Mouse (Mus musculus): ENCODE measurements around the gene Nras. TPM values are rescaled to one million over a fixed set of nuclear protein-coding genes. Genes with fewer than 3 reads are reported as not detected.

Nras gene
- total RNA-seq, 2 experiments from 2014 or later, result 60.0 to 69.0 TPM

GRCm38 (mm10) chr3:103066927-103067326 is 8.8 kb downstream of the Nras start:
- no peak for DNase-seq (ENCODE audit: extremely low spot score in 1 of 2, low spot score in 2 of 2)
- intact Hi-C loops (cut with DNase I), result no loop called here
- Histone ChIP-seq H3K27ac (no peak overlapping the region), H3K4me3 (no peak overlapping the region)
- TF ChIP-seq CTCF (IDR thresholded peaks at IDR 0.05), result no peak

GRCm38 (mm10) chr3:103068971-103069370 is 10.9 kb downstream of the Nras start:
- no peak overlapping the region for H3K27ac ChIP-seq
- no peak overlapping the region for H3K4me3 ChIP-seq
- TF ChIP-seq CTCF (IDR thresholded peaks at IDR 0.05), result no peak
- intact Hi-C loops (cut with DNase I), result no loop called here
- no peak for DNase-seq (ENCODE audit: extremely low spot score in 1 of 2, low spot score in 2 of 2)

DNA sequence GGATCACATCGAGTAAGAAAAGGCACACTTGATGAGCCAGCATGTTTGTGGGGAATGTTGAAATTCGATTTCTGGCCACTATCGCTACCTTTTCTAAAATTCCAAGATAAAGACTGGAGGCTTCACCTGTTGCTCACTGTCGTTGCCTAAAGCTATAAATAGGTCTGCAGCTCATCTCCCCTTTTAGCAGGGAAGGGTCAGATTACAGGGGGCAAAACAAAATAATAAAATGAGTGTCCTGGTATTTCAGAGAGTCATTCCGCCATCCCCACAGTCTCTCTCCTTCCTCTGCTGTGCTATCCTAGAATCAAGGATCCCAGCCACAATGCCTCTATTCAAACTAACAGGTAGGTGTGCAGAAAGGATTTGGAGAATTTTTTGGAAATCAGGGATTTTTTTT is 15.7 kb downstream of the Nras start, which contains the start of gene Ampd1:
Gene Ampd1 (plus strand): TSS at position 244 of the 400 bp plus-strand sequence.
- H3K4me3 ChIP-seq, result no peak within 1 kb of the TSS
- TF ChIP-seq CTCF (IDR thresholded peaks at IDR 0.05), result no peak
- intact Hi-C loops (cut with DNase I), result no loop called here
- no peak within 1 kb of the TSS for H3K27ac ChIP-seq
- no peak for DNase-seq (ENCODE audit: extremely low spot score in 1 of 2, low spot score in 2 of 2)

DNA sequence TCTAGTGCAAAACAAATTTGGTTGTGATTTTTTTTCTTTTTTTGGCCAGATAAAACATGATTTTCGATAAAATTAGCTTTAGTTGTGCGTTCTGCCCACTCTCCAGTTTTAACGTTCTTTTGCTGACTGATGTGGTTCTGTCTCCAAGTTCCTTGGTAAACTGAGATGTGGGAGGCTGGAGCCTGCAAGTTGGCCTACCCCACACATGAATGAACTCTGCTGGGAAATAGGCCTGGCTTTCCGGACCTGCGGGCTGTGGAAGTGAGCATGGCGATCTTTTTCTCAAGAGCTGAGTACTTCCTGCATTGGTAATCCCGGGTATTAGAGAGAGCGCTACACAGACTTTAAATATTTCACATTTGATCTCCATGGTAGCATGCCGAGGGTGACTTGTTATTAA is 17.8 kb downstream of the Nras start:
- no peak overlapping the region for H3K27ac ChIP-seq
- intact Hi-C loops (cut with DNase I), result no loop called here
- no peak for TF ChIP-seq CTCF (IDR thresholded peaks at IDR 0.05)
- H3K4me3 ChIP-seq, result no peak overlapping the region
- DNase-seq (ENCODE audit: extremely low spot score in 1 of 2, low spot score in 2 of 2), result no peak

DNA sequence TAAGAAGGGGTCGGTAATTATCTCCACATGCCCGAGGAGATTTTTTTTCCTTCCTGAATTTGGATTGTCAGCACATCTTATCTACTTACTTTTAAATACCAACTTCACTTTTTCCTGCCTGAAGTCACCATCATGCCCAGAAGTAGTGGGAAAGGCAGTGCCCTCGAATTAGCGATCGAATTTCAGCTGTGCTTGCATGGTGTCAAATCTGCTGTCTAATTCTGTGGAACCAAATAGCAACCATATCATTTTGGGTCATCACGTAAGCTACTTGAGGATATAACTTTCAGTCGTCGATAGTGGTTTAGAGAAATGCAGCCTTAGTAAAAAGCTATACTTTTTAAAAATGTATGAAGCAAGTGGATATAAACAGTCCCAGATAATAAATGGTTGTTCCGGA is 18.4 kb downstream of the Nras start:
- intact Hi-C loops (cut with DNase I), result no loop called here
- Histone ChIP-seq H3K4me3 (no peak overlapping the region), H3K27ac (no peak overlapping the region)
- DNase-seq (ENCODE audit: extremely low spot score in 1 of 2, low spot score in 2 of 2), result no peak
- TF ChIP-seq CTCF (IDR thresholded peaks at IDR 0.05), result no peak

- DNase-seq (ENCODE audit: extremely low spot score in 1 of 2, low spot score in 2 of 2), result no peak
- no peak for TF ChIP-seq CTCF (IDR thresholded peaks at IDR 0.05)
- Histone ChIP-seq H3K4me3 (no peak overlapping the region), H3K27ac (no peak overlapping the region)
- intact Hi-C loops (cut with DNase I), result no loop called here
Observed at GRCm38 (mm10) chr3:103079301-103079700, 21.2 kb downstream of the Nras start.

- intact Hi-C loops (cut with DNase I), result no loop called here
- no peak for TF ChIP-seq CTCF (IDR thresholded peaks at IDR 0.05)
- Histone ChIP-seq H3K27ac (no peak overlapping the region), H3K4me3 (no peak overlapping the region)
- DNase-seq (ENCODE audit: extremely low spot score in 1 of 2, low spot score in 2 of 2), result no peak
Observed at GRCm38 (mm10) chr3:103081051-103081450, 23.0 kb downstream of the Nras start.

- DNase-seq (ENCODE audit: extremely low spot score in 1 of 2, low spot score in 2 of 2), result no peak
Observed at GRCm38 (mm10) chr3:103081861-103082453, 23.9 kb downstream of the Nras start.

GRCm38 (mm10) chr3:103082761-103083160 is 24.7 kb downstream of the Nras start:
- Histone ChIP-seq H3K4me3 (no peak overlapping the region), H3K27ac (no peak overlapping the region)
- intact Hi-C loops (cut with DNase I), result no loop called here
- no peak for DNase-seq (ENCODE audit: extremely low spot score in 1 of 2, low spot score in 2 of 2)
- no peak for TF ChIP-seq CTCF (IDR thresholded peaks at IDR 0.05)

More at GRCm38 (mm10) chr3:103081861-103082453, 23.9 kb downstream of the Nras start:
- intact Hi-C loops (cut with DNase I), result no loop called here
- no peak overlapping the region for H3K27ac ChIP-seq
- no peak for TF ChIP-seq CTCF (IDR thresholded peaks at IDR 0.05)
- H3K4me3 ChIP-seq, result no peak overlapping the region

GRCm38 (mm10) chr3:103085986-103086385 is 27.9 kb downstream of the Nras start:
- DNase-seq (ENCODE audit: extremely low spot score in 1 of 2, low spot score in 2 of 2), result no peak
- H3K4me3 ChIP-seq, result no peak overlapping the region

DNA sequence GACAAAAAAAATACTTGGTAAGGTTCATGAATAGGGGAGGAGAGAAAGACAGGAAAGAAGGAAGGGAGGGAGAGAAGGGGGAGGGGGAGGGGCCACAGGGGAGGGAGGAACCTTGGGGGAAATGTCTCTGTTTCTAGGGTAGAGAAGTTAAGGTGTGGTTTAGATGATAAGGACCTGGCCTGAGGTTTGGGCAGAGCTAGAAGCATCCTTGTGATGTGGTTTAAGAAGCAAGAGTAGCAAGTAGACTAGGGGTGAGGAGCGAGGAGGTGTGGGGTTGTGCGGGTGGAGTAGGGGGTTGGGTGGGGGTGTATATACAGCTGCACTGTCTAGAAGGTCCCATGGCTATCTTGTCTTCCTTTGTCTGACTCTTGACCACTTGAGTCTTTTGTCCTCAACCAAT is 33.7 kb downstream of the Nras start:
- H3K27ac ChIP-seq, result no peak overlapping the region
- no peak overlapping the region for H3K4me3 ChIP-seq
- intact Hi-C loops (cut with DNase I), result no loop called here
- TF ChIP-seq CTCF (IDR thresholded peaks at IDR 0.05), result no peak
- DNase-seq (ENCODE audit: extremely low spot score in 1 of 2, low spot score in 2 of 2), result no peak

More at GRCm38 (mm10) chr3:103085986-103086385, 27.9 kb downstream of the Nras start:
- intact Hi-C loops (cut with DNase I), result no loop called here
- no peak overlapping the region for H3K27ac ChIP-seq
- no peak for TF ChIP-seq CTCF (IDR thresholded peaks at IDR 0.05)

- no peak for TF ChIP-seq CTCF (IDR thresholded peaks at IDR 0.05)
- Histone ChIP-seq H3K27ac (no peak overlapping the region), H3K4me3 (no peak overlapping the region)
- intact Hi-C loops (cut with DNase I), result no loop called here
- no peak for DNase-seq (ENCODE audit: extremely low spot score in 1 of 2, low spot score in 2 of 2)
Observed at GRCm38 (mm10) chr3:103098662-103099061, 40.6 kb downstream of the Nras start.

- intact Hi-C loops (cut with DNase I), result loop anchor here (5.0 kb wide), 2 partner anchors 53 to 73 kb away; partner anchors contain the start of gene Bcas2
- Histone ChIP-seq H3K27ac (no peak overlapping the region), H3K4me3 (no peak overlapping the region)
- no peak for DNase-seq (ENCODE audit: extremely low spot score in 1 of 2, low spot score in 2 of 2)
- peak; percentile 42 for TF ChIP-seq CTCF (IDR thresholded peaks at IDR 0.05)
Observed at GRCm38 (mm10) chr3:103099667-103100066, 41.6 kb downstream of the Nras start.
